Mouse (Mus musculus) Patski (cell line): ENCODE measurements at regions not wholly inside any gene's neighbourhood (a gene's known extent, or its start where the extent isn't known, plus 50 kb on each side); places are given as distances from the start of the nearest gene placed in this dataset.

Source experiments
- ATAC-seq: fragments of 100-300 bp; one replicate; pipeline ENCODE4 v1.8.0; 2021
- CTCF ChIA-PET: fragments of 350-600 bp; sonication (Branson Sonifier 250); formaldehyde crosslinking; loops from one replicate; lab custom pipeline; 2022; ENCODE audit warnings: inconsistent platforms; lab: Charles Lee
- POLR2A ChIA-PET: fragments of 350-600 bp; sonication (Branson Sonifier 250); formaldehyde crosslinking; loops from one replicate; lab custom pipeline; 2022; ENCODE audit warnings: antibody characterized with exemption, inconsistent platforms; lab: Charles Lee
- DNase-seq: peaks from one replicate; pipeline ENCODE4 v3.0.0-alpha.2; 2011; ENCODE audit warnings: low read depth, low spot score
- H3K27me3 ChIP-seq: fragments of 371-371 bp; one replicate; pipeline ENCODE4 v1.5.1; 2021
- CTCF ChIP-seq: fragments of 100-300 bp; IDR thresholded peaks from one replicate; pipeline ENCODE4 v1.5.1; 2021
- in situ Hi-C: fragments of 300-500 bp; cut with MboI; formaldehyde crosslinking; loops from 3 replicates; pipeline ENCODE4 v1.11.1; 2018; ENCODE audit warnings: low pct_unique_long_range_greater_than_20kb, mixed read lengths

DNA sequence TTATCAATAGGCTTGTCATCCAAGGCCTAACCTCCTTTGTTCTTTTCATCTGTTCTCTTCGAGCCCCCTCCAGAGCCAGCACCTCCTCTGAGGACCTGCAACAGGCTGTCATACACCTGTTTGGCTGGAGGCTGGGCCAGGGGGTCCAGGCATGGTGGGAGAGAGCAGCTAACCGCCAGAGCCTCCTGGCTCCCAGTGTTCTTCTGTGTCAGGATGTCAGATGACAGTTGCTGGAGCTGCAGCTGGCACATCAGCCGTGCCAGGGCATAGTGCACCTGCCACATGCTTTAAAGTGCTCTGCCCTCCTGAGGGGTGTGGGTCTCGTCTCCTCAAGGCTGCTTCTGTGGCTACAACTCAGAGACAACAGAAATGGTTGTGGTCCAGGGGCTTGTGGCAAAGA lies 298.5 kb upstream of the Mki67 start:
- CTCF ChIA-PET = no interaction called here
- H3K27me3 ChIP-seq = no peaks in the 10 kb centered on the region
- no peak for ATAC-seq
- POLR2A ChIA-PET = no interaction called here
- in situ Hi-C loops = no loop called here
- DNase-seq = no peak
- TF ChIP-seq CTCF = no peak

DNA sequence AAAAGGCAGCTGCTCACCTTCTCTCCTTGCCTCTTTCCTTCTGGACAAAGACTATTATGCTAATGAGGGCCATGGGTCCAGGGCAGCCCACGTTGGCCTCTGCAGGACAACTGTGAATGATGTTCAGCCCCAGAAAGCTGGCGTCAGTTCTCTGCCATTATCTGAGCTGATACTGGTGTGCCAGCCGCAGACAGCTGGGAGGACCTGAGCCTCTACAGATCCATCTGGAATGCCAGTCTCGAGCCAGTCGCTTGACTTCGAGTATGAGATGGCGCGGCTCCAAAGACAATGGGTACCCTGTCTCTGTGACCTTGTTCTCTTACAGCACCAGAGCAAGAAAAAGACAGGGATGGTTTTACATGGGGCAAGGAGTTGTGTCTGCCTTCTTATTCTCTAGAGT lies 300.8 kb upstream of the Mki67 start:
- ATAC-seq (no peak), DNase-seq (no peak)
- H3K27me3 ChIP-seq = no peaks in the 10 kb centered on the region
- CTCF ChIA-PET = no interaction called here
- in situ Hi-C loops = no loop called here
- TF ChIP-seq CTCF = no peak
- POLR2A ChIA-PET = no interaction called here

DNA sequence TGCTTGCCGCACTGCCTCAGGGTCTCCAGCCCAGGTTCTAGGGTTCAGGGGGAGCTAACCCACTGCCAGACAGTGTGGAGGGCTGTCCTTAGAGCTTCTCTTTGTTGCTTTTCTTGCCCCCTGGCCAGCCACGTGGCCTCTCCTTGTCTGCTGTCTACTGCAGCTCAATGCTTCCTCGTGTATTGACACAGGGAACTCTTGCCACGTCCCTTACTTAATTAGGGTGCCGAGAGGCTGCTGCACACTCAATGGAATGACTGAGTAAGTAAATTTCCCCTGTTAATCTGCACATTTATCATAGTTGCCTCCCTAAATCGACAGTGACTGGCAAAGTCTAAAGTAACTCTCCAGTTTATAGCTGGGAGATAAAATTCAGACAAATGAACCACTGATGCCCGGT lies 304.4 kb upstream of the Mki67 start:
- ChIA-PET CTCF (interaction anchor here (1.1 to 2.3 kb wide), 3 partner anchors 10 to 66 kb away, joined by 3 to 9 read pairs (median 4); no protein-coding TSS in a partner anchor), POLR2A (no interaction called here)
- DNase-seq = no peak
- no peak for ATAC-seq
- no peak for TF ChIP-seq CTCF
- in situ Hi-C loops = no loop called here
- no peaks in the 10 kb centered on the region for H3K27me3 ChIP-seq

DNA sequence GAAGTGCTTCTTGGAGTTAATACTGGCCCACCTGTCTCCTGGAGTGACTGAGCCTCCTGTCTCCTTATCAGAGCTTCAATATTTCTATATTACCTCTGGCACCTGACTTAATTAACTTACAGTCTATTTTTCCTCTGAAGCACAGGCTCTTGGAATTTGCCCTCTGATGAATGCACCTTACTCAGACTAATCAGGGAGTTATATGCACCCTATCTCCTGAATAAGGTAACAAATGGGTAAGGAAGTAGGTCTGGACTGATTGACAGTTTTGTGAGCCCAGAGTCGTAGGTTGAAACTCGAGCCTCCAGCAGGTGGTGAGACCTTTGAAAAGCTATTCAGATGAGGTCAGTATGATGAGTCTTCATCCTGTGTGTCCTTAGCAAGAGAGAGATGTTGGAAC lies 304.9 kb upstream of the Mki67 start:
- CTCF ChIA-PET = interaction anchor here (1.3 to 2.3 kb wide), 2 partner anchors 11 to 67 kb away, joined by 4 to 9 read pairs; no protein-coding TSS in a partner anchor

DNA sequence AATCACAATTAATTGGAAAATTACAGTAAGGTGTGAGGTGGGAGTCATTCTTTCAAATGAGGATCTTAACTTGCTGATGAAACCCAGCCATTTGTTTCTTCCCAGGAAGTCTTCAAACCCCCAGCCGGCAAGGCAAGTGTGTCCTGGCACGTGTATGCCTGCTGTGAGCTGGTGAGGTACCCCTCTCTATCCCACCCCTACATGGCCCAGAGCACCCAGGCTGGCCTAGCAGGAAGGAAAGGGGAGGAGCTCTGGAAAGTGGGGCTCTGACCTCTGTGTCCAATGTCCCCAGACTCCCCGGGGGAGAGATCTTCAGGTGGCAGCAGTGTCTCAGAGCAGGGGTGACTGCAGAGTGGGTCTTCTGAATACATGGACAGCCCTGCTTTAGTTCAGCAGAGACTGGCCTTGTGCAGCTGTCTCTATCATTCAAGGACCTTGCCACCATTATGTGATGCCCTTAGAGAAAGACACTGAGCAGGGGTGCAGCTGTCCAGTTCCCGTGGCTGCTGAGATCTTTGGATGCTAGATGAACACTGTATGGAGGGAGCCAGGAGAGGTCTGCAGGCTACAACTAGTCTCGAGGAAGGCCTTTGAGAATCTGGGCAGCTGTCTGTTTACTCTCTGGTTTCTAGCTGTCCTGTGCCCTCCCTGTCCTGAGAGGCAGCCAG lies 306.8 kb upstream of the Mki67 start:
- no peak for TF ChIP-seq CTCF
- ChIA-PET POLR2A (interaction anchor here (1.0 kb wide), 1 partner anchor 25 kb away, joined by 3 read pairs; no protein-coding TSS in a partner anchor), CTCF (interaction anchor here (0.6 kb wide), 1 partner anchor 21 kb away, joined by 3 read pairs; no protein-coding TSS in a partner anchor)
- in situ Hi-C loops = no loop called here
- no peaks in the 10 kb centered on the region for H3K27me3 ChIP-seq
- DNase-seq (no peak), ATAC-seq (no peak)

More for the DNA sequence above, 304.9 kb upstream of the Mki67 start:
- POLR2A ChIA-PET = no interaction called here
- in situ Hi-C loops = no loop called here
- no peak for TF ChIP-seq CTCF
- no peaks in the 10 kb centered on the region for H3K27me3 ChIP-seq
- ATAC-seq (no peak), DNase-seq (no peak)

DNA sequence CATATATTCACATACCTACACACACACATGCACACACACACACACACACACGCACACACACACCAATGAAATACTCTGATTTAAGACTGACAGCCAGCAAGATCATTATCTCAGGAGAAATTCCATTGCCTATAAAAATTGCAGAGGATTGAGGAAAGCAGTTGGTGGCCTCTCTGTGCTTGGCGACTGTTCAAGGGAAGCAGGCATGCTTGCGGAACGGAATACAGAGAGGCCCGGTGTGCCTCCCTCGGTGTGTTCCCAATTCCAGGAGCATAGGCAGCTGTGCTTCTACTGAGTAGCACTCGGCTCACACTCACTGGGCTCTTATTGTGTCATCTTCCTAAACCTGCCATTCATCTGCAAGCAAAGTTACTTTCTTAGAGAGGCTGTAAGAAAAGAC lies 310.3 kb upstream of the Mki67 start:
- no peak for TF ChIP-seq CTCF
- POLR2A ChIA-PET = interaction anchor here (0.9 kb wide), 1 partner anchor 23 kb away, joined by 4 read pairs; no protein-coding TSS in a partner anchor
- no peaks in the 10 kb centered on the region for H3K27me3 ChIP-seq
- DNase-seq (no peak), ATAC-seq (peak; percentile 48)
- in situ Hi-C loops = no loop called here
- CTCF ChIA-PET = no interaction called here

DNA sequence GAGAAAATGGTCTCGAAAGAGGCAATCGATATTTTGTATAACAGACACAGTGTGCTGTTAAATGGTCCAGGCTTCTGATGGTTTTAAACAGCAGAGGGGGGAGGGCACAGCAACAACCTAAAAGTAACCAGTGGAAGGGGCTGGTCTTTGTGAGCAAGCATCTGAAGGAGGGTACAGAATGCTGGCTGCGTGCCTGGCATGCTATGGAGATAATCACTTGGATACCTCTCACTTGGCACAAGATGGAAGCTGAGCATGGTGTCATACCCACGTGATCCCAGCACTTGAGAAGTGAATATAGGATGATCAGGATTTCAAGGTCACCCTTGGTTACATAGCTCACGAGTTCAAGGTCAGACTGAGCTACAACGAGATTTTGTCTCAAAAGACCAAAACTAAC lies 315.9 kb upstream of the Mki67 start:
- ChIA-PET CTCF (interaction anchor here (1.4 kb wide), 1 partner anchor 22 kb away, joined by 3 read pairs; no protein-coding TSS in a partner anchor), POLR2A (no interaction called here)
- no peak for TF ChIP-seq CTCF
- ATAC-seq (no peak), DNase-seq (no peak)
- in situ Hi-C loops = no loop called here
- no peaks in the 10 kb centered on the region for H3K27me3 ChIP-seq

DNA sequence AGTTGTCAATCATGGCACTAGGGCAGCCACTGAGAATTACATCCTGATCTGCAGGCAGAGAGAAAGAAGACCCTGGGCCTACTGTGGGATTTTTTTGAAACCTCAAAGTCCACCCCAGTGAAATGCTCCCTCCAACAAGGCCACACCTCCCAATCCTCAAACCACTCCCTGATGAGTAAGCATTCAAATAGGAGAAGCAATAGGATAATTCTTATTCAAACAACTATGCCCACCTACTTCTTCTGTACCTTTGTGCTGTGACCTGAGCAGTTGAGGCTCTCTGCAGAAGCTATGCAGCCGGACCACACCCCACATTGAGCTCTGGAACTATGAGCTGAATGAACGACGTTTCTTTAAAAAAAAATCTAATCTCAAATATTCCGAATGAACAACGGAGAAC lies 317.4 kb upstream of the Mki67 start:
- TF ChIP-seq CTCF = no peak
- H3K27me3 ChIP-seq = no peaks in the 10 kb centered on the region
- DNase-seq (no peak), ATAC-seq (no peak)
- in situ Hi-C loops = no loop called here
- CTCF ChIA-PET = interaction anchor here (1.4 kb wide), 1 partner anchor 14 kb away, joined by 4 read pairs; no protein-coding TSS in a partner anchor
- POLR2A ChIA-PET = no interaction called here

DNA sequence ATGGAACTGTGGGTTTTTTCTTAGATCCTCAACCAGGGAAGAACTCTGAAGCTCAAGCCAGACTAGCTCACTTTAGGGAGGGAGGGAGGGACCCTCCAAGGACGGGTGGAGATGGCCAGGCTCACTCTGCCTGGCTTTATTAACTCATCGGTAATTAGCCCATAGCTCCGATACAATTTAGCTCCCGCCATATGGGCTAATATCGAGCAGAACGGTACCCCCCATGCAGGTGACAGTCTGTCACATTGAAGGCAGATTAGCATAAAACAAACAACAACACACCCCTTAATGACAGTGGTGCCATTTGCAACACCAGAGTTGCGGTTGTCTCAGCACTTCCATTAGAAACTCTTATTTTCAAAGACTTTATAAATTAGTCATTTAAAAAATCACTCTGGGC lies 319.6 kb upstream of the Mki67 start:
- H3K27me3 ChIP-seq = no peaks in the 10 kb centered on the region
- in situ Hi-C loops = no loop called here
- ChIA-PET POLR2A (no interaction called here), CTCF (no interaction called here)
- DNase-seq (no peak), ATAC-seq (no peak)
- no peak for TF ChIP-seq CTCF

DNA sequence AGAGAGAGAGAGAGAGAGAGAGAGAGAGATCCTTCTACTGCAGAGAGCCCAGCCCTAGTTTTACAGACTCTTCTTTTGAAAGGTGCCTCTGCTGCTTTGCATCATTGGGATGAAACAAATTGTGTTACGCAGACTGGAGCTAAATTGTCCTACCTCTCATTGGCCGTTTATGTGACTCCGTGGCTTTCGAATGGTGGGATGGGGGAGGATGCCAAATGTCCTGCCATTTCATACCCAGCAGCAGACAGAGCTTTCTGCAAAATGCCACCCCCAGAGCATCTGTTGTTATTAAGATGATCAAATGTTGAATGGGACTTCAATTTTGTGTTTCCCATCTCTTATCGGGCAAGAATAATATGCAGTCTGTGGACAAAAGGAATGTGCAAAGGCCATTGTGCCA lies 321.9 kb upstream of the Mki67 start:
- ChIA-PET POLR2A (no interaction called here), CTCF (no interaction called here)
- DNase-seq (no peak), ATAC-seq (no peak)
- no peaks in the 10 kb centered on the region for H3K27me3 ChIP-seq
- TF ChIP-seq CTCF = no peak
- in situ Hi-C loops = no loop called here

DNA sequence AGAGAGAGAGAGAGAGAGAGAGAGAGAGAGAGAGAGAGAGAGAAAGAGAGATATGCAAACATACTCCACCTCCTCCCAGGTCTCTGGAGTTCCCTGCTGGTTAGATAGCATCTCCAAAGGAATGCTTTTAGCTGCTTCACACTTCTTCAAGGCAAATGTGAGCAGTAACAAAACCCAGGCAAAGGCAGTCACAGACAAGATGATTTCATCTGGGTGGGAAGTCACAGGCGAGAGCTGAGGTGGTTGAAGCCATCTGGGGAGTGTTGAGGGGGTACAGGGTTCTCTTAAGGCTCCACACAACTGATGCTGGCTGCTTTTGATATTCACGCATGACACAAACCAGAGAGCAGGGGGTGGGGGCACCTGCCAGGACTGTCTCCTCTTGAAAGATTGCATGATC lies 322.7 kb upstream of the Mki67 start:
- ATAC-seq = no peak
- TF ChIP-seq CTCF = no peak
- POLR2A ChIA-PET = no interaction called here
- CTCF ChIA-PET = no interaction called here
- no peak for DNase-seq
- H3K27me3 ChIP-seq = no peaks in the 10 kb centered on the region
- in situ Hi-C loops = no loop called here
